Mouse (Mus musculus): ENCODE data around the gene Fbxl21. TPM values are rescaled to one million over a fixed set of nuclear protein-coding genes. Genes with fewer than 3 reads are reported as not detected.

Gene Fbxl21
- polyA plus RNA-seq, 1 experiment from 2014 or later, result 1.2 TPM

- H3K4me1 ChIP-seq (ENCODE audit: control insufficient read depth, insufficient read depth, low read length), result no peaks in the 10 kb centered on the region
- peak overlapping the region; percentile 23 for H3K27ac ChIP-seq (ENCODE audit: low read depth, low read length)
- no peak overlapping the region for H3K4me2 ChIP-seq
- WGBS (ENCODE audit: insufficient replicate concordance), result 50% methylated on average over 12 of the region's 12 CpGs
- H3K9ac ChIP-seq (ENCODE audit: low read depth, low read length), result 0 out of 2 replicates have a peak overlapping the region, but pooled peaks have one; percentile 2
- no peaks in the 10 kb centered on the region for H3K36me3 ChIP-seq (ENCODE audit: control insufficient read depth, insufficient read depth, low read length)
- no peak for ATAC-seq (replicated peaks; ENCODE audit: insufficient number of reproducible peaks, low FRiP score, low TSS enrichment)
- H3K27me3 ChIP-seq (ENCODE audit: control insufficient read depth, insufficient read depth, low read length), result no peaks in the 10 kb centered on the region
- no peak overlapping the region for H3K4me3 ChIP-seq (ENCODE audit: low read depth, low read length)
- H3K9me3 ChIP-seq (replicated peaks; ENCODE audit: control insufficient read depth, low read length), result no peaks in the 10 kb centered on the region
Observed at GRCm38 (mm10) chr13:56575701-56576321, 53.5 kb downstream of the Fbxl21 start.

GRCm38 (mm10) chr13:56578097-56578496 lies 55.8 kb downstream of the Fbxl21 start:
- H3K36me3 ChIP-seq (ENCODE audit: control insufficient read depth, insufficient read depth, low read length), result no peaks in the 10 kb centered on the region
- H3K4me2 ChIP-seq, result no peak overlapping the region
- H3K27me3 ChIP-seq (ENCODE audit: control insufficient read depth, insufficient read depth, low read length), result no peaks in the 10 kb centered on the region
- no peaks in the 10 kb centered on the region for H3K9me3 ChIP-seq (replicated peaks; ENCODE audit: control insufficient read depth, low read length)
- H3K9ac ChIP-seq (ENCODE audit: low read depth, low read length), result no peak overlapping the region
- no peak overlapping the region for H3K4me3 ChIP-seq (ENCODE audit: low read depth, low read length)
- 38% methylated on average over 5 of the region's 5 CpGs for WGBS (ENCODE audit: insufficient replicate concordance)
- no peak overlapping the region for H3K27ac ChIP-seq (ENCODE audit: low read depth, low read length)
- no peak for ATAC-seq (replicated peaks; ENCODE audit: insufficient number of reproducible peaks, low FRiP score, low TSS enrichment)
- peaks cover 17% of the 10 kb centered on the region for H3K4me1 ChIP-seq (ENCODE audit: control insufficient read depth, insufficient read depth, low read length)

GRCm38 (mm10) chr13:56580450-56580849 lies 58.2 kb downstream of the Fbxl21 start:
- ATAC-seq (replicated peaks; ENCODE audit: insufficient number of reproducible peaks, low FRiP score, low TSS enrichment), result no peak
- Histone ChIP-seq H3K4me1 (ENCODE audit: control insufficient read depth, insufficient read depth, low read length) (peaks cover 17% of the 10 kb centered on the region), H3K9ac (ENCODE audit: low read depth, low read length) (no peak overlapping the region), H3K27ac (ENCODE audit: low read depth, low read length) (no peak overlapping the region), H3K4me3 (ENCODE audit: low read depth, low read length) (no peak overlapping the region), H3K27me3 (ENCODE audit: control insufficient read depth, insufficient read depth, low read length) (no peaks in the 10 kb centered on the region), H3K9me3 (replicated peaks; ENCODE audit: control insufficient read depth, low read length) (no peaks in the 10 kb centered on the region), H3K4me2 (no peak overlapping the region), H3K36me3 (ENCODE audit: control insufficient read depth, insufficient read depth, low read length) (no peaks in the 10 kb centered on the region)
- 86% methylated on average over 5 of the region's 5 CpGs for WGBS (ENCODE audit: insufficient replicate concordance)

- no peak overlapping the region for H3K4me3 ChIP-seq (ENCODE audit: low read depth, low read length)
- no peak overlapping the region for H3K4me2 ChIP-seq
- H3K9me3 ChIP-seq (replicated peaks; ENCODE audit: control insufficient read depth, low read length), result no peaks in the 10 kb centered on the region
- H3K4me1 ChIP-seq (ENCODE audit: control insufficient read depth, insufficient read depth, low read length), result peaks cover 17% of the 10 kb centered on the region
- no peak for ATAC-seq (replicated peaks; ENCODE audit: insufficient number of reproducible peaks, low FRiP score, low TSS enrichment)
- H3K27ac ChIP-seq (ENCODE audit: low read depth, low read length), result peak overlapping the region; percentile 88
- H3K36me3 ChIP-seq (ENCODE audit: control insufficient read depth, insufficient read depth, low read length), result no peaks in the 10 kb centered on the region
- no peak overlapping the region for H3K9ac ChIP-seq (ENCODE audit: low read depth, low read length)
- WGBS (ENCODE audit: insufficient replicate concordance), result 10% methylated on average over 3 of the region's 3 CpGs
- H3K27me3 ChIP-seq (ENCODE audit: control insufficient read depth, insufficient read depth, low read length), result no peaks in the 10 kb centered on the region
Observed at GRCm38 (mm10) chr13:56581512-56581911, 59.2 kb downstream of the Fbxl21 start.

GRCm38 (mm10) chr13:56581961-56582434 lies 59.7 kb downstream of the Fbxl21 start:
- ATAC-seq (replicated peaks; ENCODE audit: insufficient number of reproducible peaks, low FRiP score, low TSS enrichment), result peak; percentile 85
- Histone ChIP-seq H3K4me1 (ENCODE audit: control insufficient read depth, insufficient read depth, low read length) (peaks cover 17% of the 10 kb centered on the region), H3K36me3 (ENCODE audit: control insufficient read depth, insufficient read depth, low read length) (no peaks in the 10 kb centered on the region), H3K27me3 (ENCODE audit: control insufficient read depth, insufficient read depth, low read length) (no peaks in the 10 kb centered on the region), H3K27ac (ENCODE audit: low read depth, low read length) (peak overlapping the region; percentile 88), H3K4me2 (peak overlapping the region; percentile 50), H3K4me3 (ENCODE audit: low read depth, low read length) (no peak overlapping the region), H3K9me3 (replicated peaks; ENCODE audit: control insufficient read depth, low read length) (no peaks in the 10 kb centered on the region), H3K9ac (ENCODE audit: low read depth, low read length) (peak overlapping the region; percentile 59; the same call in 1 of the 2 replicates)
- WGBS (ENCODE audit: insufficient replicate concordance), result under 1% methylated on average over 6 of the region's 6 CpGs

GRCm38 (mm10) chr13:56582720-56583119 lies 60.4 kb downstream of the Fbxl21 start:
- Histone ChIP-seq H3K27ac (ENCODE audit: low read depth, low read length) (peak overlapping the region; percentile 70; the same call in 1 of the 2 replicates), H3K4me2 (no peak overlapping the region), H3K9ac (ENCODE audit: low read depth, low read length) (no peak overlapping the region), H3K36me3 (ENCODE audit: control insufficient read depth, insufficient read depth, low read length) (no peaks in the 10 kb centered on the region), H3K27me3 (ENCODE audit: control insufficient read depth, insufficient read depth, low read length) (no peaks in the 10 kb centered on the region), H3K4me1 (ENCODE audit: control insufficient read depth, insufficient read depth, low read length) (peaks cover 17% of the 10 kb centered on the region), H3K9me3 (replicated peaks; ENCODE audit: control insufficient read depth, low read length) (no peaks in the 10 kb centered on the region), H3K4me3 (ENCODE audit: low read depth, low read length) (no peak overlapping the region)
- WGBS (ENCODE audit: insufficient replicate concordance), result 34% methylated on average over 3 of the region's 3 CpGs
- no peak for ATAC-seq (replicated peaks; ENCODE audit: insufficient number of reproducible peaks, low FRiP score, low TSS enrichment)

GRCm38 (mm10) chr13:56586046-56586445 lies 63.8 kb downstream of the Fbxl21 start:
- Histone ChIP-seq H3K9me3 (replicated peaks; ENCODE audit: control insufficient read depth, low read length) (no peaks in the 10 kb centered on the region), H3K4me2 (no peak overlapping the region), H3K4me1 (ENCODE audit: control insufficient read depth, insufficient read depth, low read length) (peaks cover 36% of the 10 kb centered on the region), H3K27me3 (ENCODE audit: control insufficient read depth, insufficient read depth, low read length) (no peaks in the 10 kb centered on the region), H3K9ac (ENCODE audit: low read depth, low read length) (no peak overlapping the region), H3K4me3 (ENCODE audit: low read depth, low read length) (no peak overlapping the region), H3K27ac (ENCODE audit: low read depth, low read length) (no peak overlapping the region), H3K36me3 (ENCODE audit: control insufficient read depth, insufficient read depth, low read length) (no peaks in the 10 kb centered on the region)
- 57% methylated on average over 3 of the region's 3 CpGs for WGBS (ENCODE audit: insufficient replicate concordance)
- no peak for ATAC-seq (replicated peaks; ENCODE audit: insufficient number of reproducible peaks, low FRiP score, low TSS enrichment)
